Mouse (Mus musculus): ENCODE data around the gene Myl9.
"Not testable (repeated sequence)": the region's sequence is repeated elsewhere in the genome, so short reads cannot be mapped to it uniquely, and the experiment has no call there.

DNA sequence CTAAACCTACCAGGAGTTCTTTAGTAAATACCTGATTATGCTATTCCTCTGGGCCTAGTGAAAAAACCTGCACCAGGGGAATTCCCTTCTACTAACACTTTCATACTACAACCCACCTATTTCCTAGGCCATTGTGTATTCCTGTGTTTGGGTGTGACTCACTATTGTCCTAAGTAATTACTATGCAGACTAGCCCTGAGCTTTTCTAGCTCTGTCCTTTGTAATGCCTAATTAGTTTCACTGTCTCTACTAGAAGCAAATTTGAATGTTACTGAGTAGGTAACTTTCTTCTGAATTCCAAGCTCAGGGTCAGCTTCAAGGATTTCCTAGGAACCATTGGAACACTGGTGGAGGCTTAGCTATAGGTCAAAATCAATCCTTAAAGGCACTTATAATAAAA, 11.1 kb downstream of the Myl9 start:
- TF ChIP-seq CTCF (conservative IDR thresholded peaks at IDR 0.05; ENCODE audit: low read length); POU5F1 (IDR thresholded peaks at IDR 0.05; ENCODE audit: borderline replicate concordance, low read length): not testable (repeated sequence)
- peak; percentile 77; the same call in 1 of the 2 replicates for TF ChIP-seq NANOG (IDR thresholded peaks at IDR 0.05; ENCODE audit: borderline replicate concordance, low read length)
